Mouse (Mus musculus) spleen, adult 18-20 months (tissue): ENCODE results near the gene Tet1.
"Not testable (repeated sequence)": the region's sequence is repeated elsewhere in the genome, so short reads cannot be mapped to it uniquely, and the experiment has no call there.

Experiments
- DNase-seq, 2 experiments: peaks; one replicate each; pipeline ENCODE4 v3.0.0; 2022; ENCODE audit warnings: mixed read lengths in 2 of 2

Gene Tet1

GRCm38 (mm10) chr10:62908896-62909295 lies at the start of gene Tet1:
TSS of gene Tet1 (minus strand) at chr10:62908996.
- DNase-seq, result not testable (repeated sequence)

GRCm38 (mm10) chr10:62948551-62948950 lies 39.8 kb upstream of the Tet1 start:
- DNase-seq, result no peak

- DNase-seq, result peak; percentile 49 to 66
These were observed 38.1 kb upstream of the Tet1 start, which contains the start of gene Dna2 for GRCm38 (mm10) chr10:62946738-62947471. TSS of gene Dna2 (plus strand) at chr10:62947026.

- DNase-seq, result no peak
These were observed 36.3 kb upstream of the Tet1 start for GRCm38 (mm10) chr10:62944975-62945580.

GRCm38 (mm10) chr10:62932381-62932780 lies 23.6 kb upstream of the Tet1 start:
- no peak for DNase-seq

- DNase-seq, result no peak
These were observed 15.4 kb upstream of the Tet1 start for GRCm38 (mm10) chr10:62924096-62924635.

- no peak for DNase-seq
These were observed 12.0 kb upstream of the Tet1 start for GRCm38 (mm10) chr10:62920766-62921156.

- peak; percentile 81 to 89 for DNase-seq
These were observed 11.3 kb upstream of the Tet1 start, which contains the start of gene Slc25a16 for GRCm38 (mm10) chr10:62919925-62920765. TSS of gene Slc25a16 (plus strand) at chr10:62920633.

- DNase-seq, result no peak
These were observed 10.2 kb upstream of the Tet1 start for GRCm38 (mm10) chr10:62918985-62919384.

- no peak for DNase-seq
These were observed 2.3 kb upstream of the Tet1 start for GRCm38 (mm10) chr10:62911120-62911519.

- DNase-seq, result no peak
These were observed 2.5 kb downstream of the Tet1 start for GRCm38 (mm10) chr10:62906336-62906735.

- DNase-seq, result no peak
These were observed 6.0 kb downstream of the Tet1 start for GRCm38 (mm10) chr10:62902829-62903228.

- no peak for DNase-seq
These were observed 7.0 kb downstream of the Tet1 start for GRCm38 (mm10) chr10:62901826-62902225.

- DNase-seq, result no peak
These were observed 8.7 kb downstream of the Tet1 start for GRCm38 (mm10) chr10:62900144-62900543.

GRCm38 (mm10) chr10:62898061-62898460 lies 10.7 kb downstream of the Tet1 start:
- no peak for DNase-seq

GRCm38 (mm10) chr10:62897437-62897836 lies 11.4 kb downstream of the Tet1 start:
- DNase-seq, result no peak

GRCm38 (mm10) chr10:62896774-62897173 lies 12.0 kb downstream of the Tet1 start:
- DNase-seq, result no peak

GRCm38 (mm10) chr10:62896035-62896434 lies 12.8 kb downstream of the Tet1 start:
- no peak for DNase-seq

- no peak for DNase-seq
These were observed 13.4 kb downstream of the Tet1 start for GRCm38 (mm10) chr10:62895386-62895785.

- no peak for DNase-seq
These were observed 14.3 kb downstream of the Tet1 start for GRCm38 (mm10) chr10:62894447-62894846.

GRCm38 (mm10) chr10:62893356-62893884 lies 15.4 kb downstream of the Tet1 start:
- DNase-seq, result no peak

- no peak for DNase-seq
These were observed 16.1 kb downstream of the Tet1 start for GRCm38 (mm10) chr10:62892549-62893232.
